Mouse (Mus musculus) lung, embryonic 15.5 days (tissue): ENCODE data around the gene Xxylt1. TPM values are rescaled to one million over a fixed set of nuclear protein-coding genes. Genes with fewer than 3 reads are reported as not detected.
"Not testable (repeated sequence)": the region's sequence is repeated elsewhere in the genome, so short reads cannot be mapped to it uniquely, and the experiment has no call there.

Source experiments
- ATAC-seq: fragments of 200-750 bp; cut with Nextera tagmentation; 2 replicates; pipeline ENCODE4 v1.8.0; 2017; ENCODE audit warnings: moderate number of reproducible peaks, borderline replicate concordance; ENCODE audit not compliant: low FRiP score, low TSS enrichment; ENCODE audit errors: extremely low read depth
- H3K27ac ChIP-seq: fragments of 300-500 bp; sonication (generic); 2 replicates; pipeline ENCODE4 v1.5.1; 2015; ENCODE audit warnings: moderate library complexity, mild to moderate bottlenecking, inconsistent platforms
- H3K27me3 ChIP-seq: fragments of 300-500 bp; sonication (generic); 2 replicates; pipeline ENCODE4 v1.6.1; 2015; ENCODE audit warnings: inconsistent platforms
- H3K36me3 ChIP-seq: fragments of 300-500 bp; sonication (generic); 2 replicates; pipeline ENCODE4 v1.6.1; 2015; ENCODE audit warnings: inconsistent platforms
- H3K4me1 ChIP-seq: fragments of 300-500 bp; sonication (generic); 2 replicates; pipeline ENCODE4 v1.6.1; 2015; ENCODE audit warnings: inconsistent platforms
- H3K4me2 ChIP-seq: fragments of 300-500 bp; sonication (generic); 2 replicates; pipeline ENCODE4 v1.6.1; 2015; ENCODE audit warnings: inconsistent platforms, mild to moderate bottlenecking, moderate library complexity
- H3K4me3 ChIP-seq: fragments of 300-500 bp; sonication (generic); 2 replicates; pipeline ENCODE4 v1.5.1; 2015; ENCODE audit warnings: mild to moderate bottlenecking, inconsistent platforms
- H3K9ac ChIP-seq: fragments of 300-500 bp; sonication (generic); 2 replicates; pipeline ENCODE4 v1.6.1; 2015; ENCODE audit warnings: inconsistent platforms
- H3K9me3 ChIP-seq: fragments of 300-500 bp; sonication (generic); 2 replicates; pipeline ENCODE4 v1.6.1; 2016; ENCODE audit warnings: inconsistent platforms
- WGBS: fragments of 180-500 bp; shearing (Covaris S2); methylation state at CpG from one replicate; pipeline ENCODE4 v1.1.7; 2015; 5-methylcytosine and 5-hydroxymethylcytosine counted together
- polyA plus RNA-seq: library from polyadenylated mRNA; unstranded; fragments of >200 nt; fragmentation: Nextera tagmentation; extraction: Ambion mirVana; gene quantifications from 2 replicates; pipeline ENCODE4 v1.2.1, GENCODE M21; 2015

Xxylt1 gene
- polyA plus RNA-seq, 1 experiment from 2014 or later, result 17.2 TPM

DNA sequence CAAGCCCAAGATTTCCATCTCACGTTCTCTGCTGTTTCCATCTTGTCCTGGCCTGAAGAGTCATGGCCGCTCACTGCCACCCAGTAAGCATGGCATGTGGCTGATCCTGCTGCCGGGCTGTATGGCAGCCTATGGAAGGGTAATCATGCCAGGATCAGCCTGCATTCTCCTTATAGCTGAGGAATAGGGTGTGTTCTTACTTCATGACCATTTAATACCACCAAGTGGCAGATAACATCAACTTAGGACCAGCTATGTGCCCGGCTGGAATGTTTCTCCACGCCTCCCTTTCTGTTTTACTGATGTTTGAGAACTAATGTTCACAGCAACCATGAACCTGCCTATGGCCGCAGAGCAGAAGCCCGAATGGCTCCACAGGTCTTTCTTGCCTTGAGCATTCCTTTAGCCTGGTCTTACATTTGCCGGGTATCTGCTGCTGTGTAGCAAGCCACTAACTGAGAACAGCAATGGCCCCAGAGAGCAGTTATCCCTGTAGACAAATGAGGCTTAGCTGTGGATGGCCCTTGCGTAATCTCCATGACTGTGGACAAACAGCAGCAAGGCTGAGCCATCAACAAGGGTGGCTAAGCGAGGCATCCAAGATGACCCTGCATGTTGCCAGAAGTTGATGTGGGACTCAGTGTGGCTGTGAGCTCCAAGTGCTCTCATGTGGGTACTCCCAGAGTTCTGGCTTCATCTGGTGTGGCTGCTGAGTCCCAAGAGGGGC, 63.4 kb downstream of the Xxylt1 start:
- Histone ChIP-seq H3K4me3 (no peak overlapping the region), H3K27me3 (no peaks in the 10 kb centered on the region), H3K4me1 (peaks cover 24% of the 10 kb centered on the region), H3K27ac (no peak overlapping the region), H3K9me3 (no peaks in the 10 kb centered on the region), H3K4me2 (no peak overlapping the region), H3K36me3 (no peaks in the 10 kb centered on the region), H3K9ac (no peak overlapping the region)
- 89% methylated on average over 10 of the region's 10 CpGs for WGBS
- ATAC-seq, result no peak

DNA sequence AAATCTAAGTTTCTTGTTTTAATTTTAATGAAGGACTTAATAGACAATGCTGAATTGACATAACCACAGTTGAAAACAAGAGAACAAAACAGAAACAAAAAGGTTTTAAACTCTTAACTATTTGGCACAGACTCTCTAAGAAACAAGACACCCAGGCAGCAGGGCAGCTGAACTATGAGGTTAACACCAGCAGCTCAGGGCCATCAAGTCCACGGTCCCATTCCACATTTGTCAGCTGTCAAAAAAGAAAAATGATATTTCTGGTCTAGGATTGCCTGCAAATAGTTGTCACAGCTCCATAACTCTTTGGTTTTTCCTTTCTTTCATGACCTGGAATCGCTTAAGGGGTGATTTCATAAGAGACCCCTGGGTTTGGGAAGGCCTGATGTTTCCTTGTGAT, 64.6 kb downstream of the Xxylt1 start:
- Histone ChIP-seq H3K4me2 (no peak overlapping the region), H3K27ac (no peak overlapping the region), H3K9me3 (no peaks in the 10 kb centered on the region), H3K4me1 (peaks cover 13% of the 10 kb centered on the region; the same call in 1 of the 2 replicates), H3K4me3 (no peak overlapping the region), H3K9ac (no peak overlapping the region), H3K27me3 (no peaks in the 10 kb centered on the region), H3K36me3 (no peaks in the 10 kb centered on the region)
- no peak for ATAC-seq
- 52% methylated on average over 2 of the region's 2 CpGs for WGBS

DNA sequence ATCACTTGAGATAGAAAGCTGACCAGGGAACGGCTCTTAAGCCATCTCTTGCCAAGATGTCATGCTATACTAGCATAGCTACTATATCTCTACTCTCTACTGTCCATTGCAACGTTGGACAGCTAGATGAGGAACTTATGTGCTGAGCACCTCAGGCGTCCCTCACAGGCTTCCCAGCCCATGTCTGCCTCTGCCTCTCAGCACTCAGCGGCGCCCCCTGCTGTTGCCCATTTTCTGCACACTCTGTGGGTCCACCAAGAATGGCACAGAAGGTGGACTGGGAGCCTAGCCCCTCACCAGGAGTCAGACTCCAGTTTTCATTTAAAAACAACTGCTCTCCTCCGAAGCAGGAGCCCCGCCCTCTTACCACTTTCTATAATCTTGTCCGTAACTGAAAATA, 65.1 kb downstream of the Xxylt1 start:
- Histone ChIP-seq H3K4me2 (no peak overlapping the region), H3K27me3 (no peaks in the 10 kb centered on the region), H3K4me3 (no peak overlapping the region), H3K4me1 (peaks cover 10% of the 10 kb centered on the region; the same call in 1 of the 2 replicates), H3K9ac (no peak overlapping the region), H3K9me3 (no peaks in the 10 kb centered on the region), H3K36me3 (no peaks in the 10 kb centered on the region), H3K27ac (no peak overlapping the region)
- ATAC-seq, result no peak
- WGBS, result 66% methylated on average over 8 of the region's 8 CpGs

DNA sequence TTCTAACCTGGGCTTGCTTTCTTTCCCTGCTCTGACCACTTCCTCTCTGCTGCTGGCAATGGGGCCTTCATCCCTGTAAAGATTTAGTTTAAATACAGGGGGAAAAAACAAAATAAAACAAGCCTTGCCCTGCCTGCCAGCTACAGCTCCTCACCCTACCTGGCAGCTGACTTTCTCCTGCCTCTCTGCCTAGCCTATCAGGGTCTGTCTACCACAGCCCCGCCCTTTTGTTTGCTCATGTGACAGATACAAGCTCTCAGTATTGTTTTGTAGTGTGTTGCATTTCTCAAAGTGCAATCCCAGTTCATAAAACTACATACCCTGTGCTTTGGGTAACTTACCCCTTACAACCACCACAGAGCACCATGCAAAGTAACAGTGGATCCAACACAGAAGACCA, 66.0 kb downstream of the Xxylt1 start:
- Histone ChIP-seq H3K27ac (no peak overlapping the region), H3K27me3 (no peaks in the 10 kb centered on the region), H3K9me3 (no peaks in the 10 kb centered on the region), H3K4me3 (no peak overlapping the region), H3K4me2 (no peak overlapping the region), H3K4me1 (peaks cover 7% of the 10 kb centered on the region; the same call in 1 of the 2 replicates), H3K36me3 (no peaks in the 10 kb centered on the region), H3K9ac (no peak overlapping the region)
- WGBS, result 77% methylated on average over 1 of the region's 1 CpGs
- no peak for ATAC-seq

DNA sequence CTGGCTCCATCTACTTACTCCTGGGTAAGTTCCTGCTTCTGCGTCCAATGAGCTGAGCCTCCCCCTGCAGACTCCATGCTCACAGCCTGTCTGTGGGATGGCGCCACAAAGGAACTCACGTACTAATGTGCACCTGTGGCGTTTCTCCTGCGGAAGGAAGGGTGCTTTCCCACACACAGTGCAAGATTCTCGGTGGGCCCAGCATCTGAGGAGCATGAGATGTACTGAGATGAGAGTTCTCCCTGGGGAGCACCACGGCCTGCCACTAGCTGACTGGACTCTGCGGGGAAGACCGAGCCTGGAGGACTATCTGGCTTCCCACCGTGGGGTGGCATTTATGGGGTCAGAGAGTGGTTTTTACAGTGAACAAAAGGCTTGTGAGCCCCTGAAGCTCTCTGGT, 69.0 kb downstream of the Xxylt1 start:
- no peak for ATAC-seq
- Histone ChIP-seq H3K27me3 (no peaks in the 10 kb centered on the region), H3K4me3 (no peak overlapping the region), H3K4me1 (0 out of 2 replicates have a peak, but pooled peaks cover 5% of the 10 kb centered on the region), H3K9me3 (no peaks in the 10 kb centered on the region), H3K36me3 (no peaks in the 10 kb centered on the region), H3K9ac (no peak overlapping the region), H3K27ac (no peak overlapping the region), H3K4me2 (no peak overlapping the region)
- WGBS, result 91% methylated on average over 10 of the region's 10 CpGs

DNA sequence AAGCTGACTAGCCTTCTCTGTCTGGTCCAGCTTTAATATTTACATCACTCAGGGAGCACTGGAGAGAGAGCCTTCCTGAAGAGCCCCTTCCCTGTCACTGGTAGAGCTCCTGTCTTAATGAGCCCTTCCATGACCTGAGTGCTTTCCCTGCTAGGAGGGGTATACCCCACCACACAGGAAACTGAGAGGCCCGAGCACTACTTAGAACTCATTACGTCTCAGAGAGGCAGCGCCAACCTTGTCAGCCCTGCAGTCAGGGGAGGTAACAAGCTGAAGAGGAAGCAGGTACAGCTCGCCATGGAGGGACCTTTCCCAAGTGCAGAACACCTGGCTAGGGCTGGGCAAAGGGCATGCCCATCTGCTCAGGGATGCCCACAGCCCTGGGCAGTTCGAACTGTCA, 70.8 kb downstream of the Xxylt1 start:
- Histone ChIP-seq H3K4me3 (no peak overlapping the region), H3K27ac (no peak overlapping the region), H3K9ac (no peak overlapping the region), H3K4me1 (peaks cover 5% of the 10 kb centered on the region; the same call in 1 of the 2 replicates), H3K9me3 (no peaks in the 10 kb centered on the region), H3K36me3 (no peaks in the 10 kb centered on the region), H3K27me3 (no peaks in the 10 kb centered on the region), H3K4me2 (no peak overlapping the region)
- WGBS, result 74% methylated on average over 5 of the region's 5 CpGs
- no peak for ATAC-seq

DNA sequence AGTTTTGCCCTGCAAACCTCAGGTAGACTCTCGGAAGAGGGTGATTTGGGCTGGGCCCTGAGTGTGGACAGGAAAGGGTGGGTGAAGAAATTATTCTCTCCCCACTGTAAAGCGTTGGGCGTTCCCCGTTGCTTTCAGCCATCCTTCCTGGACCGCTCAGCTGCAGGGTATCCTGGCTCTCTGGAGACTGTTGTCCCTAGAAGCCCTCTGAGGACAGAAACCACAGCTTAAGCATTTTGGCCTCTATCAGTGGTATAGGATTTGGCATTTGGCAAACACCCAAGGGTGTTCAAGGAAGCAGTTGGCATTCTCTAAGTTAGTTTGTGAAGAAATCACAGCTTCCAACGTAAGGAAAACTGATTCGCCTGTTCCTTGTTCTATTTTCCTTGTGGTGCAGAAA, 72.9 kb downstream of the Xxylt1 start:
- no peak overlapping the region for H3K27ac ChIP-seq

DNA sequence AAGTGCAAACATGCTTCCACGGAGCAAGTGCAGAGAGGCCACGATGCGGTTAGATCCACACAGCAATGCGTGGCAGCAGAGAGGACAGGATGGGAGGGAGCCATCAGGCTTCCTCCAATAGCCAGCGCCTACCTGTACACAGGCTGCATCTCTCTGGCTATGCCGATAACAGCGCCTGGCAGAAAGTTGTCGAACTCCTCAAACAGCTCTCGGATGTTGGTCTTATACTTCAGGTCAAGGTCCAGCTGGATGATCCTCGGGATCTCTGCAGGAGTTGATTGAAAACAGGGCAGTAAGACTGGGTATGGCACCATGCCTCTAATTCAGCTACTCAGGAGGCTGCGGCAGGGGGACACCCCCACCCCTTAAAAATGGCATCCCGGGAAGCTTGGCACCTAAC, 73.7 kb downstream of the Xxylt1 start:
- Histone ChIP-seq H3K27ac (no peak overlapping the region), H3K4me3 (no peak overlapping the region), H3K27me3 (no peaks in the 10 kb centered on the region), H3K36me3 (no peaks in the 10 kb centered on the region), H3K4me2 (no peak overlapping the region), H3K4me1 (peaks cover 28% of the 10 kb centered on the region), H3K9me3 (no peaks in the 10 kb centered on the region), H3K9ac (no peak overlapping the region)
- ATAC-seq, result no peak
- 82% methylated on average over 12 of the region's 12 CpGs for WGBS

More for the DNA sequence above, 72.9 kb downstream of the Xxylt1 start:
- Histone ChIP-seq H3K27me3 (no peaks in the 10 kb centered on the region), H3K4me1 (peaks cover 21% of the 10 kb centered on the region), H3K36me3 (no peaks in the 10 kb centered on the region), H3K4me2 (no peak overlapping the region), H3K9ac (no peak overlapping the region), H3K9me3 (no peaks in the 10 kb centered on the region), H3K4me3 (no peak overlapping the region)
- WGBS, result 64% methylated on average over 7 of the region's 7 CpGs
- ATAC-seq, result no peak

DNA sequence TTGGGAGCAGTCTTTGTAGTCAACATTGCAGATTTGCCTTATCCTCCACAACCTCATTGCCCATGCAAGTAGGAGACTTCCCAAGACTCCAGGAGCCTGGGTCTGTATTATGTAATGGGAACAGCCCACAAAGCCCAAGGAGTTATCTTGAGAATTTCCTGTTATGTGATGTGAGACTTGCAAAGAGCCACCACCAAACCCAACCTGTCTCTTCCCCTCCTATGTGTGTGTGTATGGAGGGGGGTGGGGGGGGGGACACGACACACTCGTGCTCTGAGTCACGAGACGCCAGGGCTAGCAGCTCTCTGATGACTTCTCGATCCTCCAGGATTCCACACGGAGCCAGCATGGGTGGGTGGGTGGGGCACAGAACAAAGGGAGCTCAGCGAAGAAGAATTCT, 75.5 kb downstream of the Xxylt1 start:
- Histone ChIP-seq H3K27ac (no peak overlapping the region), H3K9ac (no peak overlapping the region), H3K9me3 (no peaks in the 10 kb centered on the region), H3K36me3 (no peaks in the 10 kb centered on the region), H3K4me2 (no peak overlapping the region), H3K4me1 (peaks cover 29% of the 10 kb centered on the region), H3K27me3 (no peaks in the 10 kb centered on the region), H3K4me3 (no peak overlapping the region)
- 50% methylated on average over 7 of the region's 7 CpGs for WGBS
- no peak; the same call in 1 of the 2 replicates for ATAC-seq

DNA sequence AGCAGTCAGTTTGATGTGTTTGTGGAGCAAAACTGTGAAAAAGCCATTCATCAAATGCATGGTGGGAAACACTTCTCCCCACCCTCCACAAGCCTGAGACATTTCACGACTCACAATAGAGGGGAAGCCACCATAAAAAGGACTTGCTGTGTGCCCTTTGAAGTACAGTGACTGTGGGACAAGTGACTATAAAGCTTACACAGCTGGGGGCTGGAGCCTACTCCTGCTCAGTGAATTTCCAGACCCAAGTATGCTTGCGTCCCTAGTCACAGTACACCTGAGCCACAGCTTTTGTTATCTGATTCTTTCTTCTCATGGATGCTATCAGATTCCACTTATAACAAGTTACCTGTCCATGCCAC, 76.9 kb downstream of the Xxylt1 start:
- Histone ChIP-seq H3K4me1 (peaks cover 29% of the 10 kb centered on the region), H3K9me3 (no peaks in the 10 kb centered on the region), H3K4me3 (no peak overlapping the region), H3K27ac (peak overlapping the region; percentile 38; the same call in 1 of the 2 replicates), H3K4me2 (no peak overlapping the region; the same call in 1 of the 2 replicates), H3K9ac (no peak overlapping the region), H3K27me3 (no peaks in the 10 kb centered on the region), H3K36me3 (no peaks in the 10 kb centered on the region)
- ATAC-seq, result no peak
- WGBS, result 34% methylated on average over 2 of the region's 2 CpGs

DNA sequence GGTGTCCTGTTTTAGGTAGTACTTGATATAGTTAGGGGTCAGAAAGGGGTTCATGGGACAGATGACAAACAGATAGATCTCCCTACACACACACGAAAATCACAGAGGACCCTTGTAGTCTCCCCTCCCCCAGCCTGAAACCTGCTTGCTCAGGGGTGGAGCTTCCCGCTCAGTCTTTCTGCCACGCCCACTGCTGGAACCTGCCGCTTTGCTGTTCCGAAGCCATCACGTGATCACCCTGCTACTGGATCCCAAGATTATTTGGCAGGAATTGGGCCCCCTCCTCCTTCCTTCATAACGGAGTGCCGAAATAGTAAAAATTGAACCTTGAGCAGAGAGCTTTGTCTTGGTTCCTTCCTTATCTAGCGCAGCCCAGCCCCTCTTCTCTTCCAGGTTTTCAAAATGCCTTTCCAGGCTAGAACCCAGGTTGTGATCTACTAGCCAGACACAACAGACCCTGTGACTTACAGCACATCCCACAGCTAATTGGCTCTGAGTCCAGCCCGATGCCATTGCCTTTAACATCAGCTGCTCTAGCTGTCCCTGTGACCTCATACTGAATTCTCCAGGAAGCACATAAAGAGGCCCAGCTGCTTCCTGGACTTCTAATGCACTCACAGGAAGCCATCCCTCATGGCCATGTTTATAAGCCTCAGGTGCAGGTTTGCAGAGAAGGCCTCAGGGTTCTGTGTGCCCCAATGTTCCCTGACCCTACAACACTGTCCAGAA, 77.5 kb downstream of the Xxylt1 start:
- Histone ChIP-seq H3K27ac (peak overlapping the region; percentile 38; the same call in 1 of the 2 replicates), H3K4me3 (peak overlapping the region; percentile 12), H3K4me1 (peaks cover 29% of the 10 kb centered on the region), H3K4me2 (peak overlapping the region; percentile 41)
- H3K9ac ChIP-seq, H3K9me3 ChIP-seq, H3K27me3 ChIP-seq, H3K36me3 ChIP-seq: not testable (repeated sequence)
- WGBS, result 3% methylated on average over 10 of the region's 10 CpGs
- peak; percentile 67 for ATAC-seq

DNA sequence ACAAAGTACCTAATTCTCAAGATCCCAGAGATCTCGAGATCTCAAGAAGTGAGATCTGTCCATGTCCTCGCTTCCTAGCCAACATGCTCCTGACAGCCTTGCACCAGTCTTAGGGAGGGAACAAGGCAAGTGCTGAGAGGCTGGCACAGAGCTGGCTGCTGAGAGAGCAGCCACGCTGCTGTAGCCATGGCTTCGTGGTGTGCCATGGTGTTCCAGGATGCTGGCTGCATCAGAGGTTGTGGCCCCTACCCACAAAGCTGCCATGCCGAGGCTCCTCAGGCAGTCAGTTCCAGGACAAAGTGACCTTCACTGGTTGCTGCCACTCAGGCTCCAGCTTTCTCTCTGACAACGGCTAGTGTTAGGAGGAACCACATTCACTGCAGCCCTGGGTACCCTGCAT, 78.3 kb downstream of the Xxylt1 start:
- Histone ChIP-seq H3K4me1 (peaks cover 25% of the 10 kb centered on the region), H3K27me3 (no peaks in the 10 kb centered on the region), H3K9ac (no peak overlapping the region), H3K4me2 (no peak overlapping the region), H3K27ac (no peak overlapping the region), H3K36me3 (no peaks in the 10 kb centered on the region), H3K4me3 (no peak overlapping the region), H3K9me3 (no peaks in the 10 kb centered on the region)
- no peak for ATAC-seq
- WGBS, result 59% methylated on average over 6 of the region's 6 CpGs
